Mouse (Mus musculus) heart, postnatal 4 days (tissue): ENCODE results near the gene March8. TPM values are rescaled to one million over a fixed set of nuclear protein-coding genes. Genes with fewer than 3 reads are reported as not detected.

Source experiments
- total RNA-seq, 2 experiments: library from RNA; stranded (reverse); gene quantifications; 2 replicates each; pipeline ENCODE4 v1.2.3; 2021

March8 gene
- total RNA-seq, 2 experiments from 2014 or later = 42.2 to 43.0 TPM

Other genes with a start within 250 kb of the March8 start
- gene Tmcc1, start 144.5 kb upstream of the March8 start, total RNA-seq = 10 to 100 TPM; 26.0 to 26.4 TPM
- 10 to 100 TPM; 35.9 to 36.0 TPM for gene Washc2, start 130.0 kb upstream of the March8 start, total RNA-seq
- gene Zfand4, start 73.8 kb upstream of the March8 start, total RNA-seq = 1 to 10 TPM; 6.0 to 7.5 TPM
- 1 to 10 TPM; 6.3 to 6.7 TPM for gene Alox5, start 123.2 kb downstream of the March8 start, total RNA-seq
- not detected for gene Olfr211, start 151.1 kb downstream of the March8 start, total RNA-seq
- gene Olfr212, start 168.5 kb downstream of the March8 start, total RNA-seq = under 1 TPM in 1 of 2 experiments, not detected in 1; 0.12 TPM
- gene Olfr213, start 200.4 kb downstream of the March8 start, total RNA-seq = not detected
- 1 to 10 TPM; 4.0 to 4.4 TPM for gene Gm5580, start 213.1 kb downstream of the March8 start, total RNA-seq
- gene Olfr214, start 216.2 kb downstream of the March8 start, total RNA-seq = not detected
- gene Olfr215, start 246.2 kb downstream of the March8 start, total RNA-seq = not detected